Mouse (Mus musculus) lung, embryonic 14.5 days (tissue): ENCODE data around the gene 4930568D16Rik. TPM values are rescaled to one million over a fixed set of nuclear protein-coding genes. Genes with fewer than 3 reads are reported as not detected.

Source experiments
- ATAC-seq: fragments of 200-750 bp; cut with Nextera tagmentation; 2 replicates; pipeline ENCODE4 v1.8.0; 2017; ENCODE audit warnings: mild to moderate bottlenecking, moderate TSS enrichment, moderate library complexity; ENCODE audit not compliant: insufficient read depth
- DNase-seq: peaks from one replicate; pipeline ENCODE4 v3.0.0-alpha.2; 2015
- H3K27ac ChIP-seq: fragments of 300-500 bp; sonication (generic); 2 replicates; pipeline ENCODE4 v1.5.1; 2014; ENCODE audit warnings: low read depth, mild to moderate bottlenecking, moderate library complexity
- H3K27me3 ChIP-seq: fragments of 300-500 bp; sonication (generic); 2 replicates; pipeline ENCODE4 v1.6.1; 2014; ENCODE audit warnings: low read length, control low read depth; ENCODE audit not compliant: insufficient read depth
- H3K36me3 ChIP-seq: fragments of 300-500 bp; sonication (generic); 2 replicates; pipeline ENCODE4 v1.6.1; 2014; ENCODE audit warnings: control low read depth; ENCODE audit not compliant: insufficient read depth
- H3K4me1 ChIP-seq: fragments of 300-500 bp; sonication (generic); 2 replicates; pipeline ENCODE4 v1.6.1; 2014; ENCODE audit warnings: antibody characterized with exemption, control low read depth; ENCODE audit not compliant: insufficient read depth
- H3K4me2 ChIP-seq: fragments of 300-500 bp; sonication (generic); 2 replicates; pipeline ENCODE4 v1.6.1; 2014; ENCODE audit warnings: mild to moderate bottlenecking
- H3K4me3 ChIP-seq: fragments of 300-500 bp; sonication (generic); 2 replicates; pipeline ENCODE4 v1.5.1; 2014; ENCODE audit warnings: low read depth, low read length
- H3K9ac ChIP-seq: fragments of 300-500 bp; sonication (generic); 2 replicates; pipeline ENCODE4 v1.6.1; 2014
- H3K9me3 ChIP-seq: fragments of 300-500 bp; sonication (generic); 2 replicates; pipeline ENCODE4 v1.6.1; 2016; ENCODE audit warnings: low read depth, low read length, control low read depth
- CTCF ChIP-seq: IDR thresholded peaks from 2 replicates; pipeline ENCODE4 v1.5.1; 2016; ENCODE audit warnings: antibody characterized with exemption, low read depth
- WGBS: fragments of 180-500 bp; shearing (Covaris S2); extraction: QIAGEN DNeasy Blood & Tissue Kit; methylation state at CpG from one replicate; pipeline ENCODE4 v1.1.7; 2014; 5-methylcytosine and 5-hydroxymethylcytosine counted together
- polyA plus RNA-seq: library from polyadenylated mRNA; unstranded; fragments of >200 nt; fragmentation: Nextera tagmentation; extraction: Ambion mirVana; gene quantifications from 2 replicates; pipeline ENCODE4 v1.2.1, GENCODE M21; 2014

The 4930568D16Rik gene
- polyA plus RNA-seq, 1 experiment from 2014 or later = not detected

GRCm38 (mm10) chr2:35397590-35398173, 30.2 kb upstream of the 4930568D16Rik start:
- peak; percentile 90 for DNase-seq
- no peak overlapping the region for H3K27ac ChIP-seq
- H3K36me3 ChIP-seq = peaks cover 11% of the 10 kb centered on the region; the same call in 1 of the 2 replicates
- H3K9me3 ChIP-seq = no peaks in the 10 kb centered on the region
- 0 out of 2 replicates have a peak, but pooled peaks cover 2% of the 10 kb centered on the region for H3K4me1 ChIP-seq
- no peak overlapping the region for H3K4me3 ChIP-seq
- WGBS = 38% methylated on average over 11 of the region's 11 CpGs
- no peak overlapping the region for H3K4me2 ChIP-seq
- peak; percentile 11; the same call in 1 of the 2 replicates for ATAC-seq
- TF ChIP-seq CTCF = peak; percentile 89
- no peaks in the 10 kb centered on the region for H3K27me3 ChIP-seq
- H3K9ac ChIP-seq = no peak overlapping the region

GRCm38 (mm10) chr2:35397096-35397495, 29.6 kb upstream of the 4930568D16Rik start, which contains the start of gene 4930402F06Rik:
Gene 4930402F06Rik, minus strand, starts transcription at chr2:35397175.
- no peak within 1 kb of the TSS for H3K9ac ChIP-seq
- ATAC-seq = peak; percentile 49
- WGBS = 58% methylated on average over 5 of the region's 5 CpGs
- H3K4me2 ChIP-seq = no peak within 1 kb of the TSS
- H3K27me3 ChIP-seq = no peaks in the 10 kb centered on the region
- H3K9me3 ChIP-seq = no peaks in the 10 kb centered on the region
- H3K27ac ChIP-seq = no peak within 1 kb of the TSS; the same call in 1 of the 2 replicates
- H3K4me1 ChIP-seq = 0 out of 2 replicates have a peak, but pooled peaks cover 2% of the 10 kb centered on the region
- no peak for TF ChIP-seq CTCF
- H3K4me3 ChIP-seq = no peak within 1 kb of the TSS
- peak; percentile 45 for DNase-seq
- H3K36me3 ChIP-seq = peaks cover 7% of the 10 kb centered on the region; the same call in 1 of the 2 replicates

GRCm38 (mm10) chr2:35385441-35385871, 17.9 kb upstream of the 4930568D16Rik start:
- Histone ChIP-seq H3K27ac (no peak overlapping the region), H3K4me1 (no peaks in the 10 kb centered on the region), H3K9me3 (peaks cover 5% of the 10 kb centered on the region; the same call in 1 of the 2 replicates), H3K4me3 (no peak overlapping the region), H3K27me3 (no peaks in the 10 kb centered on the region), H3K36me3 (no peaks in the 10 kb centered on the region), H3K4me2 (no peak overlapping the region), H3K9ac (no peak overlapping the region)
- DNase-seq (no peak), ATAC-seq (no peak)
- no peak for TF ChIP-seq CTCF
- 64% methylated on average over 9 of the region's 9 CpGs for WGBS

DNA sequence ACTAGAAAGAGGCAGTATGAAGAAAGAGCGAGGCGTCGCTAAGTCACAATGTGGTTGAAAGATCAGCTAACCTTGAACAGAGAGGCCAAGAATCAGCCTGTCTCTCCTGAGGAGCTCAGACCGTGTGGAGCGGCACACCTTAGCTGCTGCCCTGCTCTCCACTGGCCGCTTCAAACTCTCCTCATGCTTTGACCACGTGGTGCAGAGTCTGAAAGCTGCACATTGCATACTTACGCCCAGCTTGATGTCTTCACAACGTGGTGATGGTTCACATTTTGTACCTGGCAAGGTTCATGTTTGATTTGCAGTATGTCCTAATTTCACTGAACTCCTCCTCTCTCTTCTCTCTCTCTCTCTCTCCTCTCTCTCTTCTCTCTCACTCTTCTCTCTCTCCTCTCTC, 11.8 kb upstream of the 4930568D16Rik start:
- Histone ChIP-seq H3K4me2 (no peak overlapping the region), H3K4me3 (no peak overlapping the region), H3K9ac (no peak overlapping the region), H3K36me3 (no peaks in the 10 kb centered on the region), H3K4me1 (no peaks in the 10 kb centered on the region), H3K9me3 (no peaks in the 10 kb centered on the region), H3K27me3 (no peaks in the 10 kb centered on the region), H3K27ac (no peak overlapping the region)
- DNase-seq (no peak), ATAC-seq (no peak)
- 61% methylated on average over 9 of the region's 9 CpGs for WGBS
- no peak for TF ChIP-seq CTCF

- TF ChIP-seq CTCF = no peak
- H3K4me3 ChIP-seq = no peak overlapping the region
- no peaks in the 10 kb centered on the region for H3K9me3 ChIP-seq
- peak; percentile 35 for DNase-seq
- no peak for ATAC-seq
- no peaks in the 10 kb centered on the region for H3K27me3 ChIP-seq
- 7% methylated on average over 6 of the region's 6 CpGs for WGBS
- H3K4me2 ChIP-seq = no peak overlapping the region
- no peak overlapping the region for H3K27ac ChIP-seq
- no peaks in the 10 kb centered on the region for H3K36me3 ChIP-seq
- H3K9ac ChIP-seq = no peak overlapping the region
- H3K4me1 ChIP-seq = no peaks in the 10 kb centered on the region
Observed at GRCm38 (mm10) chr2:35377600-35377999, 10.1 kb upstream of the 4930568D16Rik start.

DNA sequence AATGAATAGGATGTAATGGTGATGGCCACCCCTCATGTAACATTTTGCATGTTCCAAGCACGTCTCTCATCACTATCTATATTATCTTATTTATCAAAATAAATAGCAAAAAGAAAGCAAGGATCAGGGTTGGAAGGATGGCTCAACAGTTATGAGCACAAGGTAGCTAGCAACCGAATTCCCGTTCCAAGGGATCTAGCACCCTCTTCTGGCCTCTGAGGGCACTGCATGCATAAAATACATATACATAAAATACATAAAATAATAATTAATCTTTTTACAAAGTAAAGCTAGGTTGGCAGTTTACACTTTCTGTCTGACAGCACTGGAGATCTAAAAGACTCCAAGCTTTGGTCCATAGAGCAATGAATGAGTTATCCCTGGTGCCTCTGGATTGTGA, 5.5 kb upstream of the 4930568D16Rik start:
- Histone ChIP-seq H3K4me1 (no peaks in the 10 kb centered on the region), H3K9me3 (no peaks in the 10 kb centered on the region), H3K27me3 (no peaks in the 10 kb centered on the region), H3K4me2 (no peak overlapping the region), H3K9ac (no peak overlapping the region), H3K36me3 (no peaks in the 10 kb centered on the region), H3K4me3 (no peak overlapping the region), H3K27ac (no peak overlapping the region)
- 18% methylated on average over 3 of the region's 3 CpGs for WGBS
- TF ChIP-seq CTCF = peak; percentile 72
- DNase-seq (peak; percentile 79), ATAC-seq (no peak)

- no peaks in the 10 kb centered on the region for H3K9me3 ChIP-seq
- no peak for DNase-seq
- H3K27ac ChIP-seq = no peak overlapping the region
- no peak overlapping the region for H3K4me2 ChIP-seq
- no peak overlapping the region for H3K4me3 ChIP-seq
- H3K9ac ChIP-seq = no peak overlapping the region
- no peaks in the 10 kb centered on the region for H3K4me1 ChIP-seq
- no peaks in the 10 kb centered on the region for H3K36me3 ChIP-seq
- no peak for TF ChIP-seq CTCF
- no peaks in the 10 kb centered on the region for H3K27me3 ChIP-seq
- ATAC-seq = no peak
Observed at GRCm38 (mm10) chr2:35370686-35371085, 3.2 kb upstream of the 4930568D16Rik start.
